Mouse (Mus musculus): Measurements from ENCODE around the gene Ewsr1. TPM values are rescaled to one million over a fixed set of nuclear protein-coding genes. Genes with fewer than 3 reads are reported as not detected.

The Ewsr1 gene
- total and polyA plus RNA-seq, 2 experiments from 2014 or later: 355 to 390 TPM

GRCm38 (mm10) chr11:5054151-5054550, 44.9 kb downstream of the Ewsr1 start:
- H3K4me3 ChIP-seq (ENCODE audit: low read depth, low read length): no peak overlapping the region
- no peaks in the 10 kb centered on the region for H3K9me3 ChIP-seq (ENCODE audit: low read length)
- DNase-seq: no peak
- H3K27me3 ChIP-seq (ENCODE audit: insufficient read depth, low read length): peaks cover 17% of the 10 kb centered on the region
- 94% methylated on average over 14 of the region's 14 CpGs for WGBS
- no peak overlapping the region for H3K4me2 ChIP-seq (ENCODE audit: low read depth)
- H3K27ac ChIP-seq (ENCODE audit: low read depth, low read length): no peak overlapping the region
- no peaks in the 10 kb centered on the region for H3K36me3 ChIP-seq (ENCODE audit: insufficient read depth)
- peaks cover 9% of the 10 kb centered on the region for H3K4me1 ChIP-seq (ENCODE audit: insufficient read depth)
- no peak for TF ChIP-seq CTCF (IDR thresholded peaks at IDR 0.05; ENCODE audit: low read depth)
- no peak overlapping the region for H3K9ac ChIP-seq
- ATAC-seq: no peak

- no peak overlapping the region for H3K9ac ChIP-seq
- TF ChIP-seq CTCF (IDR thresholded peaks at IDR 0.05; ENCODE audit: low read depth): no peak
- no peak overlapping the region for H3K27ac ChIP-seq (ENCODE audit: low read depth, low read length)
- H3K4me3 ChIP-seq (ENCODE audit: low read depth, low read length): no peak overlapping the region
- 72% methylated on average over 10 of the region's 10 CpGs for WGBS
- no peaks in the 10 kb centered on the region for H3K36me3 ChIP-seq (ENCODE audit: insufficient read depth)
- DNase-seq: no peak
- no peak overlapping the region for H3K4me2 ChIP-seq (ENCODE audit: low read depth)
- ATAC-seq: peak; percentile 28; the same call in 1 of the 2 replicates
- no peaks in the 10 kb centered on the region for H3K9me3 ChIP-seq (ENCODE audit: low read length)
- H3K27me3 ChIP-seq (ENCODE audit: insufficient read depth, low read length): peaks cover 6% of the 10 kb centered on the region; the same call in 1 of the 2 replicates
- peaks cover 9% of the 10 kb centered on the region for H3K4me1 ChIP-seq (ENCODE audit: insufficient read depth)
Measured at GRCm38 (mm10) chr11:5052200-5052854, 46.7 kb downstream of the Ewsr1 start.

DNA sequence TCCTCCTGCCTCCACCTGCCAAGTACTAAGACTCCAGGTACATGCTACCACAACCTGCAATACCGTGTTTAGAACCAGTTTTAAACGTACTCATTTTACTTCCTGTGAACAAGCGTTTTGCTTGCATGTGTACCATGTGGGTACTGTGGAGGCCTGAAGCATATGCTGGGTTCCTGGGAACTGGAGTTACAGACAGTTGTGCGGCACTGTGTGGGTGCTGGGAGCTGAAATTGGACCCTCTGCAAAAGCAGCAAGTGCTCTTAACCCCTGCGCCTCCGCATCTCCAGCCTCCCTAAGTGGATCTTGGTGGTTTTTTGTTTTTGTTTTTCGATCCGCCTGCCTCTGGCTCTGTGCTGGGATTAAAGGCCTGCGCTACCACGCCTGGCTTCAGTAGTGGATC, 47.4 kb downstream of the Ewsr1 start:
- H3K4me1 ChIP-seq (ENCODE audit: insufficient read depth): peaks cover 6% of the 10 kb centered on the region; the same call in 1 of the 2 replicates
- ATAC-seq: no peak

DNA sequence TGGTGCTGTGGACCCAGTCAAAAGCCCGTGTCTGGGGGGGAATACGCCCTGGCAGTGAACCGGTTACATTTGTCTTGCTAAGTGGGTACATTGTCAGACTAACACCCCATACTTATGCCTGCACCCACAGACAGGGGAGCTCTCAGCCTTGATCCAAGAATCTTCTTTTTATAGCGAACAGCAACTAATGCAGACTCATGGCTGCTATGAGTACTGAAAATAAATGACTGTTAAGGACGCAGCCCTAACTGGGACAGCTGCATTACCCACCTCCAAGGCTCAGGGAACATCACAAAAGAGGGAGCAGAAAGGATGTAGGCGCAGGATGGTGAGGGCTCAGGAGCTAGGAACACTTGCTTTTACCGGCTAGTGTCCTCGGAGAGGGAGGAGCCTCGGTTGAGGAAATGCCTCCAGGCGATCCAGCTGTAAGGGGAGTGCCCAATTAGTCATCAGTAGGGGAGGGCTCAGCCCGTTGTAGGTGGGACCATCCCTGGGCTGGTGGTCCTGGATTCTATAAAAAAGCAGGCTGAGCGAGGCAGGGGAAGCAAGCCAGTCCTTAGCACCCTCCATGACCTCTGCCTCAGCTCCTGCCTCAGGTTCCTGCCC, 52.6 kb downstream of the Ewsr1 start:
- Histone ChIP-seq H3K9ac (no peak overlapping the region), H3K9me3 (ENCODE audit: low read length) (no peaks in the 10 kb centered on the region), H3K27ac (ENCODE audit: low read depth, low read length) (no peak overlapping the region), H3K36me3 (ENCODE audit: insufficient read depth) (peaks cover 17% of the 10 kb centered on the region), H3K4me2 (ENCODE audit: low read depth) (no peak overlapping the region), H3K4me3 (ENCODE audit: low read depth, low read length) (no peak overlapping the region), H3K4me1 (ENCODE audit: insufficient read depth) (no peaks in the 10 kb centered on the region), H3K27me3 (ENCODE audit: insufficient read depth, low read length) (no peaks in the 10 kb centered on the region)
- 47% methylated on average over 12 of the region's 12 CpGs for WGBS
- ATAC-seq (no peak), DNase-seq (no peak)
- TF ChIP-seq CTCF (IDR thresholded peaks at IDR 0.05; ENCODE audit: low read depth): no peak

More for the DNA sequence above, 47.4 kb downstream of the Ewsr1 start:
- TF ChIP-seq CTCF (IDR thresholded peaks at IDR 0.05; ENCODE audit: low read depth): no peak
- no peak overlapping the region for H3K9ac ChIP-seq
- WGBS: 76% methylated on average over 10 of the region's 10 CpGs
- H3K9me3 ChIP-seq (ENCODE audit: low read length): no peaks in the 10 kb centered on the region
- no peak for DNase-seq
- H3K4me2 ChIP-seq (ENCODE audit: low read depth): no peak overlapping the region
- H3K4me3 ChIP-seq (ENCODE audit: low read depth, low read length): no peak overlapping the region
- H3K27ac ChIP-seq (ENCODE audit: low read depth, low read length): no peak overlapping the region
- H3K27me3 ChIP-seq (ENCODE audit: insufficient read depth, low read length): no peaks in the 10 kb centered on the region
- no peaks in the 10 kb centered on the region for H3K36me3 ChIP-seq (ENCODE audit: insufficient read depth)

GRCm38 (mm10) chr11:5042645-5043381, 56.3 kb downstream of the Ewsr1 start:
- Histone ChIP-seq H3K4me3 (ENCODE audit: low read depth, low read length) (no peak overlapping the region), H3K4me1 (ENCODE audit: insufficient read depth) (no peaks in the 10 kb centered on the region), H3K9me3 (ENCODE audit: low read length) (no peaks in the 10 kb centered on the region), H3K27ac (ENCODE audit: low read depth, low read length) (no peak overlapping the region), H3K36me3 (ENCODE audit: insufficient read depth) (peaks cover 50% of the 10 kb centered on the region), H3K9ac (no peak overlapping the region), H3K27me3 (ENCODE audit: insufficient read depth, low read length) (no peaks in the 10 kb centered on the region), H3K4me2 (ENCODE audit: low read depth) (no peak overlapping the region)
- 90% methylated on average over 8 of the region's 8 CpGs for WGBS
- ATAC-seq (no peak), DNase-seq (no peak)
- TF ChIP-seq CTCF (IDR thresholded peaks at IDR 0.05; ENCODE audit: low read depth): no peak

DNA sequence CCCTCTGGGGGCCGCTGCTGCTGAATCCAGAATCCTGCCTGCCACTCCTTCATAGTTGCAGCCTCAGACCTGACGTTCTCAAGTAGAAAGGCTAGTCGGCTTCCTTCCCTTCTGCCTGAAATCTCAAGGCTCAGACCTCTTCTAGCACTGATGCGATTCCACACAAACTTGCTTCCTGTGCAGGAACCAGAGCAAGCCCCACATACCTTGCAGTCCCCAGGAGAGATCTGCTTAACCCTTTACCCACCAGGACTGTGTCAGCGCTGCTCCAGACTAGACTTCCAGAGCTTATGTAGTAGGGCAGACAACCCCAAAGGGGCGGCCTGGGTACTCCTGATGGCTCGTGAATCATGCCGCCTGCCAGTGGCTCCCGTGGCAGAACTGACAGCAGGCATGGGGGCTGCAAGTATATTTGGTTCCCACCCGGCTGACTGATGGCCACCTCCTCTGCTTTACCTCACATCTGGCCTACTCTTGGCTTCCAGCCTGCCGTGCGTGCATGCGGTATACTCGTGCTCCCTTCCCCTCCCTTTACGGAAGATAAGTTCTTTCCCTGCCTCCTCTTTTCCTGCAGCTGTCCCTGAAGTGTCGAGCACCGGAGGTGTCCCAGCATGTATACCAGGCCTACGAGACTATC, 57.8 kb downstream of the Ewsr1 start:
- H3K4me3 ChIP-seq (ENCODE audit: low read depth, low read length): no peak overlapping the region
- peaks cover 65% of the 10 kb centered on the region for H3K36me3 ChIP-seq (ENCODE audit: insufficient read depth)
- H3K9me3 ChIP-seq (ENCODE audit: low read length): no peaks in the 10 kb centered on the region
- no peak overlapping the region for H3K9ac ChIP-seq
- H3K27ac ChIP-seq (ENCODE audit: low read depth, low read length): no peak overlapping the region
- no peak overlapping the region for H3K4me2 ChIP-seq (ENCODE audit: low read depth)
- H3K4me1 ChIP-seq (ENCODE audit: insufficient read depth): no peaks in the 10 kb centered on the region
- DNase-seq: no peak
- H3K27me3 ChIP-seq (ENCODE audit: insufficient read depth, low read length): no peaks in the 10 kb centered on the region
- no peak for TF ChIP-seq CTCF (IDR thresholded peaks at IDR 0.05; ENCODE audit: low read depth)
- no peak for ATAC-seq
- WGBS: 88% methylated on average over 18 of the region's 18 CpGs
